Mouse (Mus musculus) midbrain, embryonic 16.5 days (tissue): Measurements from ENCODE around the gene Timm23. TPM values are rescaled to one million over a fixed set of nuclear protein-coding genes. Genes with fewer than 3 reads are reported as not detected.
"Not testable (repeated sequence)": the region's sequence is repeated elsewhere in the genome, so short reads cannot be mapped to it uniquely, and the experiment has no call there.

Experiments used
- ATAC-seq: fragments of 200-750 bp; cut with Nextera tagmentation; 2 replicates; pipeline ENCODE4 v1.8.0; 2017; ENCODE audit warnings: moderate TSS enrichment
- H3K27ac ChIP-seq: fragments of 300-500 bp; sonication (generic); 2 replicates; pipeline ENCODE4 v1.5.1; 2014; ENCODE audit warnings: mild to moderate bottlenecking, low read length, mixed read lengths
- H3K27me3 ChIP-seq: fragments of 300-500 bp; sonication (generic); 2 replicates; pipeline ENCODE4 v1.6.1; 2014; ENCODE audit warnings: low read depth, low read length, mixed read lengths; ENCODE audit not compliant: control insufficient read depth, insufficient read depth
- H3K36me3 ChIP-seq: fragments of 300-500 bp; sonication (generic); 2 replicates; pipeline ENCODE4 v1.6.1; 2014; ENCODE audit warnings: mild to moderate bottlenecking, low read length, moderate library complexity, mixed read lengths; ENCODE audit not compliant: control insufficient read depth, insufficient read depth
- H3K4me1 ChIP-seq: fragments of 300-500 bp; sonication (generic); 2 replicates; pipeline ENCODE4 v1.6.1; 2014; ENCODE audit warnings: mild to moderate bottlenecking, low read length, mixed read lengths; ENCODE audit not compliant: control insufficient read depth, insufficient read depth
- H3K4me2 ChIP-seq: fragments of 300-500 bp; sonication (generic); 2 replicates; pipeline ENCODE4 v1.6.1; 2014; ENCODE audit warnings: mild to moderate bottlenecking, low read length, mixed read lengths
- H3K4me3 ChIP-seq: fragments of 300-500 bp; sonication (generic); 2 replicates; pipeline ENCODE4 v1.5.1; 2014; ENCODE audit warnings: low read depth, mild to moderate bottlenecking, low read length, moderate library complexity, mixed read lengths
- H3K9ac ChIP-seq: fragments of 300-500 bp; sonication (generic); 2 replicates; pipeline ENCODE4 v1.6.1; 2014; ENCODE audit warnings: low read depth, low read length, mixed read lengths
- H3K9me3 ChIP-seq: fragments of 300-500 bp; sonication (generic); replicated peaks from 2 replicates; pipeline ENCODE4 v1.6.1; 2014; ENCODE audit warnings: mild to moderate bottlenecking, low read length, mixed read lengths; ENCODE audit not compliant: control insufficient read depth, poor library complexity, severe bottlenecking
- WGBS: fragments of 180-500 bp; shearing (Covaris S2); extraction: QIAGEN DNeasy Blood & Tissue Kit; methylation state at CpG from one replicate; pipeline ENCODE4 v1.1.7; 2014; 5-methylcytosine and 5-hydroxymethylcytosine counted together
- polyA plus RNA-seq: library from polyadenylated mRNA; unstranded; fragments of >200 nt; fragmentation: Nextera tagmentation; extraction: Ambion mirVana; gene quantifications from 2 replicates; pipeline ENCODE4 v1.2.1, GENCODE M21; 2015

The Timm23 gene
- polyA plus RNA-seq, 1 experiment from 2014 or later = 214 TPM

DNA sequence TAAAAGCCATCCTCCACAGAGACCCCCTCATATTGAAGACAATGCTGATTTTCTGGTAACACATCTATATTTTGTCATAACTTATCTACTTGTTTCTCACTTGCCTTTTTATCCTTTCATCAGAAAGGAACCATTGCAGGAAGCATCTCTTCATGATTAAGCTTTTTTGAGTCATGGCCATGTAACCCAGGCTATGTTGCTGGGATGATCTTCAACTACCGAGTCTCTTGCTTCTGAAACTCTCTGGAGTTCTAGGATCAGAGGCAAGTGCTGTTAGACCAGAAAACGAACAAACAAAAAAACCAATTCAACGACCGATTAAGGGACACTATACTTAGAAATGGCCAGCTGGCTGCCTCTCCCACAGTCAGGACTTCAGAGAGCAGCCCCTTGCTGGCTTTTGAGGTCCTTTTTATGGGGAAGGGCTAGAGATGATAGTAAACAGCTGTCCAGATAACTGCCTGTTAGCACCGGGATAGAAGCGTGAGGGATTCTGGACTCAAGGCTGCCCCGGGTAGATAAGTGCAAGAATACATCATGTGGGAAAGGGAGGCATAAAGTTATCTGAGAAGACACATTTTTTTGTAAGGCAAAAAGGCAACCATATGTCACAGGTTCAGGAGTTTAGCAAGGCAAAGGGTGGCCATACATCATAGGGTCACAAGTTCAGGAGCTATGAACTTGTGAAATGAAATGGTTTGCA is 55.7 kb downstream of the Timm23 start:
- 91% methylated on average over 7 of the region's 7 CpGs for WGBS
- H3K9ac ChIP-seq = no peak overlapping the region
- H3K4me2 ChIP-seq = no peak overlapping the region
- H3K4me1 ChIP-seq = no peaks in the 10 kb centered on the region
- H3K9me3 ChIP-seq = no peaks in the 10 kb centered on the region; the same call in 1 of the 2 replicates
- no peaks in the 10 kb centered on the region for H3K36me3 ChIP-seq
- no peak overlapping the region for H3K27ac ChIP-seq
- H3K4me3 ChIP-seq = no peak overlapping the region
- H3K27me3 ChIP-seq = no peaks in the 10 kb centered on the region
- no peak for ATAC-seq

DNA sequence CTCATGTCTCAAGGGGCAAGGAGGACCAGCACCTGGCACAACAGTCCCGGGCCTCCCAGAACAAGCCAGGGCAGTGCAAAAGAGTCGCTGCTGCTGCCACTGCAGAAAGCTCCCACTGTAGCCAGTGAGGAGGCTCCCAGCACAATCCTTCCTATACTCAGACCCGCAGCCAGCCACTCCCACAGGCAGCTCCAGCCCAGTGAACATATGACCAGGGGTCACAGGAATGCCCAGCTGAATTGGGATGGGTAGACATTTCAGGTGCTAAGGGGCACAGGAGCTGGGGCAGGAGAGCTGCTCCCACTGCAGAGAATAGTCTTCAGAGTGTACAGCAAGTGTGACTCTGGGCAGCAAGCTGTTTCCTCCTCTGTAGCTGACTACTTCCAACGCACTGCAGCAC is 56.3 kb downstream of the Timm23 start:
- H3K4me3 ChIP-seq = no peak overlapping the region
- no peak overlapping the region for H3K4me2 ChIP-seq
- no peaks in the 10 kb centered on the region for H3K4me1 ChIP-seq
- no peak for ATAC-seq
- H3K9ac ChIP-seq = no peak overlapping the region
- WGBS = 73% methylated on average over 4 of the region's 4 CpGs
- no peaks in the 10 kb centered on the region for H3K36me3 ChIP-seq
- no peaks in the 10 kb centered on the region for H3K27me3 ChIP-seq
- no peaks in the 10 kb centered on the region; the same call in 1 of the 2 replicates for H3K9me3 ChIP-seq
- H3K27ac ChIP-seq = no peak overlapping the region

DNA sequence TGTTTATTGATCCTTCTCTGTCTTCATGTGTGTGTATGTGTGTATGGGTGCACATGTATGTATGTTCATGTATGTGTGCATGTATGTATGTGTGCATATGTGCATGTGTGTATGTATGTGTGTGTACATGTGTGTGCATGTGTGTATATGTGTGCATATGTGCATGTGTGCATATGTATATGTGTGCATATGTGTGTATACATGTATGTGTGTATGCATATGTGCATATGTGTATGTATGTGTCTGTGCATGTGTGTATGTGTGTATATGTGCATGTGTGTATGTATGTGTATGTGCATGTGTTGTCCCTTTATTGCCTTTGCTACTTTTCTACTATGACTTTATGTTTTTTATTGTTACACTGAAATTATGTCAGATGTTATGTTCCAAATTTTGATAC is 57.0 kb downstream of the Timm23 start:
- H3K36me3 ChIP-seq = no peaks in the 10 kb centered on the region
- no peaks in the 10 kb centered on the region; the same call in 1 of the 2 replicates for H3K9me3 ChIP-seq
- H3K4me1 ChIP-seq = no peaks in the 10 kb centered on the region
- ATAC-seq = no peak
- no peak overlapping the region for H3K9ac ChIP-seq
- no peak overlapping the region for H3K27ac ChIP-seq
- H3K4me3 ChIP-seq = no peak overlapping the region
- no peaks in the 10 kb centered on the region for H3K27me3 ChIP-seq
- no peak overlapping the region for H3K4me2 ChIP-seq

DNA sequence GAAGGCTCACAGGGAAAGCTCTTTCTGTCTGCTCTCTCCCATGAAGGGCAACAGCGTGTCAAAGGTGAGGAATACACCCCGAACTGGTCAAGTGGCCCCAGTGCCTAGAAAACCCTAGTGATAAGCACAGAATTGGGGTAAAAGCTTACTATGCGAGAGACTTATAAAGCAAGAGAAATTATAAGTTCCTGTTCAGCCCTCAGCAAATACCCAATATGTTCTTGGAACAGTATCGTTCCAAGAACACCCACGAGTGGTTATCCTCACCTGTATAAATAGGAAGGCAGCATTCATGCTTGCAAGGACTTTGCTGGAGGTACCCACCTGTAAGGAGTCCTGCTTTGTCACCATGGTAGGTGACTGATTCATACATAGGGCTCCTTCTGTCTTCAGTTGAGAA is 60.0 kb downstream of the Timm23 start, which contains the start of gene Msmb:
Gene Msmb (plus strand): TSS at position 301 of the 400 bp plus-strand sequence.
- no peak within 1 kb of the TSS for H3K4me3 ChIP-seq
- WGBS = 84% methylated on average over 5 of the region's 5 CpGs

DNA sequence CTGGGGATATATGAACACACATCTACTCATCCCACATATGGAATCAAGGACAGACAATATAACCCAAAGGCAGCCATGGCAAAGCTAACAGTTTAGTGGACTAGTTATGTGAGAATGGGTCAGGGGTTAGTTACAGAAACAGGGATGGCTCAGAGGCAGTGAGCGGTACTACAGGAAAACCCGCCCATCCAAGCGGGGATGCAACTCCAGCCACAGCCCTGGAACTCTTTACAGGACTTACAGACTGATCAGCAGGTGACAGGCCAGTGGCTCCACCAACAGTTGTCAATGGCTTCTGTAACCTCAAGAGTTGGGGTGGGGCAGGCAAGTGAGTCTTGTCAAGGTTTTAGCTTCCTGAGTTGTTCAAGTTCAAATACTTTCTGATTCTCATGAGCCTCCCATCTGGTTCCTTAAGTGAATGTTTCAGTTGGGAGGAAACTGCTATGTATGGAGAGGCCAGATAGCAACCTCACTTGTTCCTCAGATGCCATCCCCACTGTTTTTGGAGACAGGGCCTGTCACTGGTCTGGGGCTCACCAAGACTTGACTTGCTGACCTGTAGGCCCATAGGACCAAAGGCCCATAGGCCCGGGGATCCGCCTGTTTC is 61.2 kb downstream of the Timm23 start:
- no peak for ATAC-seq
- no peak overlapping the region for H3K27ac ChIP-seq
- H3K36me3 ChIP-seq = no peaks in the 10 kb centered on the region
- H3K4me1 ChIP-seq = no peaks in the 10 kb centered on the region
- H3K9ac ChIP-seq = no peak overlapping the region
- no peak overlapping the region for H3K4me3 ChIP-seq
- H3K9me3 ChIP-seq = no peaks in the 10 kb centered on the region
- no peaks in the 10 kb centered on the region for H3K27me3 ChIP-seq
- no peak overlapping the region for H3K4me2 ChIP-seq
- 79% methylated on average over 5 of the region's 5 CpGs for WGBS

More for the DNA sequence above, 60.0 kb downstream of the Timm23 start, which contains the start of gene Msmb:
- Histone ChIP-seq H3K27me3 (no peaks in the 10 kb centered on the region), H3K27ac (no peak within 1 kb of the TSS), H3K9me3 (no peaks in the 10 kb centered on the region), H3K4me2 (no peak within 1 kb of the TSS), H3K36me3 (no peaks in the 10 kb centered on the region), H3K9ac (no peak within 1 kb of the TSS), H3K4me1 (no peaks in the 10 kb centered on the region)
- ATAC-seq = no peak

DNA sequence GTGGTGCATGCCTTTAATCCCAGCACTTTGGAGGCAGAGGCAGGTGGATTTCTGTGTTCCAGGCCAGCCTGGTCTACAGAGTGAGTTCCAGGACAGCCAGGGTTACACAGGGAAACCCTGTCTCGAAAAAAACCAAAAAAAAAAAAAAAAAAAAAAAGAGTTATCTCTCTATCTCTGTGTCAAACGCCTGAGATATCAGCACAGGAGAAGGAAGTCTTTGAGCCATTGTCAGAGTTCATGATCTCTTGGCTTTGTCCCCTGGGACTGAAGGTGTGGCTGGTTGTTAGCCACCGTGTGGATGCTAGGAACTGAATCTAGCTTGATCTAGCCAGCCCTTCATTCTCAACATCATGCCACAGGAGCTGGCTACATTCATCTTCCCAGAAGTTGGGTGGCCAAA is 65.2 kb downstream of the Timm23 start:
- not testable (repeated sequence) for H3K9me3 ChIP-seq, H3K27ac ChIP-seq, ATAC-seq, H3K4me2 ChIP-seq, H3K36me3 ChIP-seq, H3K9ac ChIP-seq, H3K4me3 ChIP-seq, H3K4me1 ChIP-seq, H3K27me3 ChIP-seq
- 80% methylated on average over 3 of the region's 3 CpGs for WGBS

DNA sequence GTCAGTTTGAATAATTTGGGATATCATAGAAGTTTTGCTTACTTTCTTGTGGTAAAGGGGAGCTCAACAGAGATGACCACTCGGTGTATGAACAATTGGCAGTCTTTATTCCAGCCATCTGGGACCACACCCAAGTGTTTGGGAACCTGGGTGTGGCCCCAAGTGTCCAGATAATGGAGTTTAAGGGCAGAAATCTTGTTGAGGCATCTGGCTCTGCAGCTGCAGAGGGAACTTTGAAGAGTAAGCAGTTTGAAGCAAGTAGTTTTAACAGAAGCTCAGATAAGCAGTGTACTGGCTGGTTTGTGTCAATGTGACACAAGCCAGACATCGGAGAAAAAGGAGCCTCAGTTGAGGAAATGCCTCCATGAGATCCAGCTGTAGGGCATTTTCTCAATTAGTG is 67.4 kb downstream of the Timm23 start:
- Histone ChIP-seq H3K27me3 (no peaks in the 10 kb centered on the region), H3K27ac (no peak overlapping the region), H3K4me2 (no peak overlapping the region), H3K9ac (no peak overlapping the region), H3K36me3 (no peaks in the 10 kb centered on the region), H3K4me1 (no peaks in the 10 kb centered on the region), H3K4me3 (no peak overlapping the region), H3K9me3 (no peaks in the 10 kb centered on the region)
- ATAC-seq = no peak
- WGBS = 78% methylated on average over 2 of the region's 2 CpGs

DNA sequence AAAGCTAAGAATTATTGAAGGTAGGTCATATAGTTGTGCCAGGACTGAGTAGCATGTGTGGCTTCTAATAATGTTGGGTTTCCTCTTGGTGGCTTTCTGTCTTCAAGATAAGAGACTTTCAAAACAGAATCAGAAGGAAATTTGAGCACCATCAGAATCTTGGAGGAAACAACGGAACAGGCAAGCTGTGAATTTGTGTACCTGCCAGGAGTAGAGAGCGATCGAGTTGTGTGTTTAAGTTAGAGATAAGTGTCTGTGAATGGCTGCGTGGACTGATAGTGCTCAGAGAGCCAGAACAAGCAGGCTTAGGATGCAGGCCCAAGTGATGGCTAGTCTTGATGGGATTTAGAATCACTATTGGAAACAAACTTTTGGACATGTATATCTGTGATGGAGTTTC is 69.9 kb downstream of the Timm23 start:
- Histone ChIP-seq H3K36me3 (no peaks in the 10 kb centered on the region), H3K9me3 (no peaks in the 10 kb centered on the region), H3K27me3 (no peaks in the 10 kb centered on the region), H3K4me2 (no peak overlapping the region), H3K4me1 (no peaks in the 10 kb centered on the region), H3K4me3 (no peak overlapping the region), H3K27ac (no peak overlapping the region), H3K9ac (no peak overlapping the region)
- no peak for ATAC-seq
- WGBS = 90% methylated on average over 4 of the region's 4 CpGs
